ENCODE assay signal across 8 mouse cellular contexts in genomic region chr3:90508287-90508949, GRCm38 (mm10). TPM values are rescaled to one million over a fixed set of nuclear protein-coding genes. Genes with fewer than 3 reads are reported as not detected.
DNase-seq lines count a peak whose midpoint lies in the region; ATAC-seq lines count a peak whose summit lies in the region.

No protein-coding gene starts in this region.

- H3K9me3 ChIP-seq in heart, embryonic 16.5 days (replicated peaks; ENCODE audit: control insufficient read depth, low read length) = no peaks in the 10 kb centered on the region
- no peaks in the 10 kb centered on the region for H3K9me3 ChIP-seq in hindbrain, embryonic 12.5 days (replicated peaks)
- no peaks in the 10 kb centered on the region for H3K9me3 ChIP-seq in midbrain, embryonic 16.5 days (replicated peaks; ENCODE audit: control insufficient read depth, low read length, poor library complexity, severe bottlenecking)

- H3K36me3 ChIP-seq in heart, embryonic 16.5 days (ENCODE audit: control insufficient read depth, insufficient read depth) = peaks cover 22% of the 10 kb centered on the region
- H3K36me3 ChIP-seq in hindbrain, embryonic 12.5 days = peaks cover 38% of the 10 kb centered on the region
- peaks cover 9% of the 10 kb centered on the region; the same call in 1 of the 2 replicates for H3K36me3 ChIP-seq in midbrain, embryonic 16.5 days (ENCODE audit: control insufficient read depth, insufficient read depth, low read length)

- peak overlapping the region; percentile 78 for H3K4me2 ChIP-seq in heart, embryonic 16.5 days (ENCODE audit: low read depth, low read length)
- peak overlapping the region; percentile 79 for H3K4me2 ChIP-seq in hindbrain, embryonic 12.5 days (replicated peaks)
- peak overlapping the region; percentile 75 for H3K4me2 ChIP-seq in midbrain, embryonic 16.5 days (ENCODE audit: low read length)

- peak overlapping the region; percentile 95 for H3K27ac ChIP-seq in heart, embryonic 16.5 days (ENCODE audit: low read length)
- peak overlapping the region; percentile 94 for H3K27ac ChIP-seq in hindbrain, embryonic 12.5 days
- peak overlapping the region; percentile 98 for H3K27ac ChIP-seq in midbrain, embryonic 16.5 days (ENCODE audit: low read length)

- ATAC-seq in heart, embryonic 16.5 days (replicated peaks; ENCODE audit: extremely low read depth, insufficient read depth, low FRiP score) = no peak
- no peak for ATAC-seq in hindbrain, embryonic 12.5 days (ENCODE audit: low FRiP score)
- no peak for ATAC-seq in midbrain, embryonic 16.5 days

- no peaks in the 10 kb centered on the region for H3K27me3 ChIP-seq in heart, embryonic 16.5 days (ENCODE audit: control insufficient read depth, insufficient read depth, low read length)
- peaks cover 16% of the 10 kb centered on the region for H3K27me3 ChIP-seq in hindbrain, embryonic 12.5 days
- peaks cover 10% of the 10 kb centered on the region for H3K27me3 ChIP-seq in midbrain, embryonic 16.5 days (ENCODE audit: control insufficient read depth, insufficient read depth, low read depth, low read length)

- peak overlapping the region; percentile 83 for H3K4me3 ChIP-seq in heart, embryonic 16.5 days (ENCODE audit: low read length)
- H3K4me3 ChIP-seq in hindbrain, embryonic 12.5 days = peak overlapping the region; percentile 91
- peak overlapping the region; percentile 98 for H3K4me3 ChIP-seq in midbrain, embryonic 16.5 days (ENCODE audit: low read depth, low read length)

- 2% methylated on average over 20 of the region's 20 CpGs for WGBS in heart, embryonic 16.5 days
- 4% methylated on average over 20 of the region's 20 CpGs for WGBS in hindbrain, embryonic 12.5 days
- WGBS in midbrain, embryonic 16.5 days = 3% methylated on average over 20 of the region's 20 CpGs

- peak overlapping the region; percentile 96 for H3K9ac ChIP-seq in heart, embryonic 16.5 days (ENCODE audit: low read length)
- peak overlapping the region; percentile 95 for H3K9ac ChIP-seq in hindbrain, embryonic 12.5 days
- H3K9ac ChIP-seq in midbrain, embryonic 16.5 days (ENCODE audit: low read depth, low read length) = peak overlapping the region; percentile 99

- DNase-seq in heart, adult 9 months (ENCODE audit: low spot score in 2 of 2) = no peak
- DNase-seq in MN1 (ENCODE audit: low spot score) = peak; percentile 47
- DNase-seq in adrenal gland, postnatal 25 days = no peak
- DNase-seq in right cerebral cortex, postnatal 36 days (ENCODE audit: low spot score in 2 of 2) = no peak
- no peak for DNase-seq in thymus, postnatal 25 days

- peaks cover 19% of the 10 kb centered on the region for H3K4me1 ChIP-seq in heart, embryonic 16.5 days (ENCODE audit: control insufficient read depth, insufficient read depth, low read length)
- peaks cover 13% of the 10 kb centered on the region for H3K4me1 ChIP-seq in hindbrain, embryonic 12.5 days
- H3K4me1 ChIP-seq in midbrain, embryonic 16.5 days (ENCODE audit: control insufficient read depth, insufficient read depth, low read length) = peaks cover 24% of the 10 kb centered on the region

RNA-seq across cellular contexts. Expression of gene Chtop, which starts 0.9 kb away (rescaled TPM):
- 95.6 and 98.2 TPM in 2 replicates for polyA plus RNA-seq in heart, embryonic 16.5 days (2015; fragmentation: Nextera tagmentation; extraction: Ambion mirVana)
- 203 and 218 TPM in 2 replicates for polyA plus RNA-seq in hindbrain, embryonic 12.5 days (2016; fragmentation: Nextera tagmentation; extraction: Ambion mirVana)
- polyA plus RNA-seq in midbrain, embryonic 16.5 days (2015; fragmentation: Nextera tagmentation; extraction: Ambion mirVana) = 167 and 181 TPM in 2 replicates
- total RNA-seq in adrenal gland, postnatal 25 days (2021) = 115 and 124 TPM in 2 replicates

RNA-seq across cellular contexts. Expression of gene S100a1, which starts 5.8 kb away (rescaled TPM):
- polyA plus RNA-seq in heart, embryonic 16.5 days (2015; fragmentation: Nextera tagmentation; extraction: Ambion mirVana) = 348 and 352 TPM in 2 replicates
- 5.8 and 13.4 TPM in 2 replicates for polyA plus RNA-seq in hindbrain, embryonic 12.5 days (2016; fragmentation: Nextera tagmentation; extraction: Ambion mirVana)
- 12.4 and 19.5 TPM in 2 replicates for polyA plus RNA-seq in midbrain, embryonic 16.5 days (2015; fragmentation: Nextera tagmentation; extraction: Ambion mirVana)
- 108 and 131 TPM in 2 replicates for total RNA-seq in adrenal gland, postnatal 25 days (2021)

RNA-seq across cellular contexts. Expression of gene S100a13, which starts 5.8 kb away (rescaled TPM):
- 84.4 and 88.6 TPM in 2 replicates for polyA plus RNA-seq in heart, embryonic 16.5 days (2015; fragmentation: Nextera tagmentation; extraction: Ambion mirVana)
- 15.3 and 16.4 TPM in 2 replicates for polyA plus RNA-seq in hindbrain, embryonic 12.5 days (2016; fragmentation: Nextera tagmentation; extraction: Ambion mirVana)
- polyA plus RNA-seq in midbrain, embryonic 16.5 days (2015; fragmentation: Nextera tagmentation; extraction: Ambion mirVana) = 7.6 and 8.9 TPM in 2 replicates
- total RNA-seq in adrenal gland, postnatal 25 days (2021) = 28.8 and 41.1 TPM in 2 replicates

RNA-seq across cellular contexts. Expression of gene Snapin, which starts 17.6 kb away (rescaled TPM):
- 76.1 and 88.9 TPM in 2 replicates for polyA plus RNA-seq in heart, embryonic 16.5 days (2015; fragmentation: Nextera tagmentation; extraction: Ambion mirVana)
- polyA plus RNA-seq in hindbrain, embryonic 12.5 days (2016; fragmentation: Nextera tagmentation; extraction: Ambion mirVana) = 80.6 and 89.5 TPM in 2 replicates
- polyA plus RNA-seq in midbrain, embryonic 16.5 days (2015; fragmentation: Nextera tagmentation; extraction: Ambion mirVana) = 85.1 and 86.6 TPM in 2 replicates
- 67.2 and 74.0 TPM in 2 replicates for total RNA-seq in adrenal gland, postnatal 25 days (2021)

RNA-seq across cellular contexts. Expression of gene S100a14, which starts 18.2 kb away (rescaled TPM):
- polyA plus RNA-seq in heart, embryonic 16.5 days (2015; fragmentation: Nextera tagmentation; extraction: Ambion mirVana) = 5.7 and 7.3 TPM in 2 replicates
- polyA plus RNA-seq in hindbrain, embryonic 12.5 days (2016; fragmentation: Nextera tagmentation; extraction: Ambion mirVana) = 0.66 TPM in 1 of 2 replicates, not detected in the other
- not detected in 2 replicates for polyA plus RNA-seq in midbrain, embryonic 16.5 days (2015; fragmentation: Nextera tagmentation; extraction: Ambion mirVana)
- total RNA-seq in adrenal gland, postnatal 25 days (2021) = 0.52 and 0.95 TPM in 2 replicates

Comparison
In these comparisons a context has a peak if more than half of its experiments do, and no peak if none do; other contexts are left out.
1. RNA of gene S100a1, which starts 5.8 kb away (polyA plus RNA-seq): 348 to 352 TPM in heart, embryonic 16.5 days; 12.4 to 19.5 TPM in midbrain, embryonic 16.5 days and 5.8 to 13.4 TPM in hindbrain, embryonic 12.5 days; every median in the first group is over 10 times any median in the second.
2. Peak in every context shown above with its lines, with median percentiles within 50 percentile points of each other: H3K27ac ChIP-seq, H3K4me2 ChIP-seq, H3K4me3 ChIP-seq and H3K9ac ChIP-seq.